Mouse (Mus musculus) bone marrow macrophage, adult 2 months (primary cell): ENCODE results near the gene Rpl22.

Experiments
- CTCF ChIP-seq: IDR thresholded peaks from 2 replicates; pipeline ENCODE4 v1.5.1; 2012; ENCODE audit warnings: low read depth, mild to moderate bottlenecking, low read length, moderate library complexity
- POLR2A ChIP-seq: IDR thresholded peaks from 2 replicates; pipeline ENCODE4 v1.6.1; 2012; ENCODE audit warnings: mild to moderate bottlenecking, low read depth, low read length, borderline replicate concordance

- TF ChIP-seq CTCF (no peak), POLR2A (no peak)
These were observed 42.8 kb upstream of the Rpl22 start for GRCm38 (mm10) chr4:152282721-152283120.
